Mouse (Mus musculus) heart, postnatal 0 days (tissue): Measurements from ENCODE around the gene Atxn3. TPM values are rescaled to one million over a fixed set of nuclear protein-coding genes. Genes with fewer than 3 reads are reported as not detected.

Source experiments
- ATAC-seq: fragments of 200-750 bp; cut with Nextera tagmentation; 2 replicates; pipeline ENCODE4 v1.8.0; 2017; ENCODE audit warnings: low read depth, moderate number of reproducible peaks, moderate library complexity; ENCODE audit not compliant: insufficient read depth
- DNase-seq: peaks from one replicate; pipeline ENCODE4 v3.0.0-alpha.2; 2016; ENCODE audit warnings: low spot score
- H3K27ac ChIP-seq: fragments of 300-500 bp; sonication (generic); 2 replicates; pipeline ENCODE4 v1.5.1; 2014; ENCODE audit warnings: low read depth, mild to moderate bottlenecking
- H3K27me3 ChIP-seq: fragments of 300-500 bp; sonication (generic); 2 replicates; pipeline ENCODE4 v1.6.1; 2014; ENCODE audit warnings: low read length, mixed read lengths; ENCODE audit not compliant: control insufficient read depth, insufficient read depth
- H3K36me3 ChIP-seq: fragments of 300-500 bp; sonication (generic); replicated peaks from 2 replicates; pipeline ENCODE4 v1.6.1; 2014; ENCODE audit warnings: low read length, mixed read lengths; ENCODE audit not compliant: control insufficient read depth, insufficient read depth
- H3K4me1 ChIP-seq: fragments of 300-500 bp; sonication (generic); 2 replicates; pipeline ENCODE4 v1.6.1; 2014; ENCODE audit warnings: antibody characterized with exemption; ENCODE audit not compliant: control insufficient read depth, insufficient read depth
- H3K4me2 ChIP-seq: fragments of 300-500 bp; sonication (generic); 2 replicates; pipeline ENCODE4 v1.6.1; 2014; ENCODE audit warnings: low read depth, mild to moderate bottlenecking, low read length, moderate library complexity
- H3K4me3 ChIP-seq: fragments of 300-500 bp; sonication (generic); 2 replicates; pipeline ENCODE4 v1.5.1; 2014; ENCODE audit warnings: low read depth, low read length
- H3K9ac ChIP-seq: fragments of 300-500 bp; sonication (generic); replicated peaks from 2 replicates; pipeline ENCODE4 v1.6.1; 2014; ENCODE audit warnings: low read depth, low read length, mixed read lengths
- H3K9me3 ChIP-seq: fragments of 300-500 bp; sonication (generic); replicated peaks from 2 replicates; pipeline ENCODE4 v1.6.1; 2016; ENCODE audit warnings: low read length; ENCODE audit not compliant: control insufficient read depth
- CTCF ChIP-seq: IDR thresholded peaks from 2 replicates; pipeline ENCODE4 v1.5.1; 2016; ENCODE audit warnings: antibody characterized with exemption, control low read depth, low read depth
- EP300 ChIP-seq: IDR thresholded peaks from 2 replicates; pipeline ENCODE4 v1.6.1; 2016; ENCODE audit warnings: antibody characterized with exemption, low read depth
- WGBS: fragments of 180-500 bp; shearing (Covaris S2); extraction: QIAGEN DNeasy Blood & Tissue Kit; methylation state at CpG from one replicate; pipeline ENCODE4 v1.1.7; 2014; 5-methylcytosine and 5-hydroxymethylcytosine counted together
- polyA plus RNA-seq: library from polyadenylated mRNA; unstranded; fragments of >200 nt; fragmentation: Nextera tagmentation; extraction: Ambion mirVana; gene quantifications from 2 replicates; pipeline ENCODE4 v1.2.1, GENCODE M21; 2015
- total RNA-seq: library from RNA; depleted of rRNA; stranded (reverse); fragments of >200 nt; gene quantifications from 2 replicates; pipeline ENCODE4 v1.2.3, GENCODE M21; 2014; ENCODE audit warnings: low replicate concordance

The Atxn3 gene
- total and polyA plus RNA-seq, 2 experiments from 2014 or later, result 7.2 to 15.8 TPM

GRCm38 (mm10) chr12:101898966-101899365 is 59.1 kb downstream of the Atxn3 start:
- Histone ChIP-seq H3K27me3 (no peaks in the 10 kb centered on the region), H3K27ac (no peak overlapping the region), H3K4me3 (no peak overlapping the region), H3K36me3 (peaks cover 27% of the 10 kb centered on the region), H3K9ac (no peak overlapping the region), H3K4me2 (no peak overlapping the region), H3K4me1 (no peaks in the 10 kb centered on the region), H3K9me3 (no peaks in the 10 kb centered on the region)
- ATAC-seq, result no peak
- TF ChIP-seq CTCF (no peak), EP300 (no peak)
- whole genome bisulfite sequencing, result 93% methylated on average over 8 of the region's 8 CpGs
- no peak for DNase-seq

- no peak for TF ChIP-seq EP300
- no peak for TF ChIP-seq CTCF
- ATAC-seq (no peak), DNase-seq (no peak)
- Histone ChIP-seq H3K27ac (no peak overlapping the region), H3K9me3 (no peaks in the 10 kb centered on the region), H3K4me2 (no peak overlapping the region), H3K36me3 (peaks cover 34% of the 10 kb centered on the region), H3K9ac (no peak overlapping the region), H3K4me3 (no peak overlapping the region), H3K4me1 (no peaks in the 10 kb centered on the region), H3K27me3 (no peaks in the 10 kb centered on the region)
- WGBS, result 66% methylated on average over 7 of the region's 7 CpGs
Measured at GRCm38 (mm10) chr12:101897113-101897512, 60.9 kb downstream of the Atxn3 start.

DNA sequence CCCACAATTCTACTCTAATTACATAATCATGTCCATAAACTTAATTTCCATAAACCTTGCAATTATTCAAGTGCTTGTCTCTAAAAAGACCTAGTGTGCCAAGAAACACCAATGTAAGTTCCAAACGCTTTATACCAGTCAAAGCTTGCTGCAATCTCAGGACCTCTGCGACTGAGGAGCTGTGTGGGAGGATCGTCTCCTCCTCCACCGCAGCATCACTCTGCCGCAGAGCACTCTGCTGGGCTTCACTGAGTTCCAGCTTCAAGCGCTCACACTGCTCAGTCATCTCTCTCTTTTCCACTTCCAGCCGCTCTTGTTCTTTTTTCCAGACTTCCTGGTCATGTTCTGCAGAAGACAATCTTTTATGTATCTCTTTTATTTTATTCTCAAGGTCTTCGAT is 64.8 kb downstream of the Atxn3 start:
- H3K4me1 ChIP-seq, result no peaks in the 10 kb centered on the region
- H3K4me2 ChIP-seq, result no peak overlapping the region
- no peak overlapping the region for H3K9ac ChIP-seq
- no peak overlapping the region for H3K4me3 ChIP-seq
- no peak for TF ChIP-seq EP300
- TF ChIP-seq CTCF, result no peak
- H3K36me3 ChIP-seq, result peaks cover 49% of the 10 kb centered on the region
- no peak overlapping the region for H3K27ac ChIP-seq
- 79% methylated on average over 8 of the region's 8 CpGs for WGBS
- no peak for DNase-seq
- ATAC-seq, result no peak
- H3K27me3 ChIP-seq, result no peaks in the 10 kb centered on the region
- no peaks in the 10 kb centered on the region for H3K9me3 ChIP-seq

GRCm38 (mm10) chr12:101892832-101893231 is 65.2 kb downstream of the Atxn3 start:
- WGBS, result 89% methylated on average over 2 of the region's 2 CpGs
- no peaks in the 10 kb centered on the region for H3K4me1 ChIP-seq
- TF ChIP-seq EP300 (no peak), CTCF (no peak)
- no peaks in the 10 kb centered on the region for H3K9me3 ChIP-seq
- H3K27ac ChIP-seq, result no peak overlapping the region
- H3K36me3 ChIP-seq, result peaks cover 52% of the 10 kb centered on the region
- H3K4me3 ChIP-seq, result no peak overlapping the region
- no peak for DNase-seq
- ATAC-seq, result no peak
- H3K27me3 ChIP-seq, result no peaks in the 10 kb centered on the region
- no peak overlapping the region for H3K4me2 ChIP-seq
- no peak overlapping the region for H3K9ac ChIP-seq

GRCm38 (mm10) chr12:101891066-101891465 is 67.0 kb downstream of the Atxn3 start:
- H3K4me1 ChIP-seq, result no peaks in the 10 kb centered on the region
- ATAC-seq (no peak), DNase-seq (no peak)
- no peak overlapping the region for H3K9ac ChIP-seq
- no peak overlapping the region for H3K4me2 ChIP-seq
- H3K27me3 ChIP-seq, result no peaks in the 10 kb centered on the region
- no peaks in the 10 kb centered on the region for H3K9me3 ChIP-seq
- TF ChIP-seq CTCF, result no peak
- no peak for TF ChIP-seq EP300
- H3K36me3 ChIP-seq, result peaks cover 67% of the 10 kb centered on the region
- 90% methylated on average over 5 of the region's 5 CpGs for WGBS
- no peak overlapping the region for H3K4me3 ChIP-seq
- H3K27ac ChIP-seq, result no peak overlapping the region

GRCm38 (mm10) chr12:101889351-101889750 is 68.7 kb downstream of the Atxn3 start:
- no peaks in the 10 kb centered on the region for H3K9me3 ChIP-seq
- H3K4me1 ChIP-seq, result no peaks in the 10 kb centered on the region
- no peak overlapping the region for H3K27ac ChIP-seq
- TF ChIP-seq CTCF, result no peak
- no peaks in the 10 kb centered on the region for H3K27me3 ChIP-seq
- no peak overlapping the region for H3K9ac ChIP-seq
- WGBS, result 86% methylated on average over 3 of the region's 3 CpGs
- peak; percentile 41; the same call in 1 of the 2 replicates for ATAC-seq
- H3K4me2 ChIP-seq, result no peak overlapping the region
- DNase-seq, result no peak
- peaks cover 78% of the 10 kb centered on the region for H3K36me3 ChIP-seq
- no peak overlapping the region for H3K4me3 ChIP-seq
